Mouse (Mus musculus): ENCODE results near the gene Cbx5. TPM values are rescaled to one million over a fixed set of nuclear protein-coding genes. Genes with fewer than 3 reads are reported as not detected.

The Cbx5 gene
- total and polyA plus RNA-seq, 3 experiments = 94.9 to 171 (median 128) TPM

DNA sequence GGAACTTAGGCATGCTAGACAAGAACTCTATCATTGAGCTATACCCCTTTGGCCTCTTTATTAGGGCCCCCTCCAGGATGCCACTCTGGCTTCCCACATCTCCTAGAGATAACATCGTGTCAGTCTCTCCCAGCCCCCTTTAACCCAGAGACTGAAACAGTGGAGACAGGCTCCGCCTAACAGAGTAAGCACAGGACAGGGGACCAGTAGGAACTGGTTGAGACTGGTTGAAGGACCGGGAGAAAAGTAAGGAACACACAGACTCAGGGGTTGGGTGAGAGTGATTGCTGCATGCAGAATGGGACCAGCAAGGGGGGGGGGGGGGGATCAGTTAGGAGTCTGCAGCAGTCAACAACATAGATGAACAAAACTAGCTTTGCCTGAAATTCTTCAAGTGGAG is 95.4 kb downstream of the Cbx5 start:
- Histone ChIP-seq H3K4me3 (replicated peaks in 1 of 3; ENCODE audit: low read depth in 2 of 3, low read length in 2 of 3, poor library complexity in 1 of 3) (no peak overlapping the region), H3K4me2 (ENCODE audit: insufficient read depth, low read depth, poor library complexity, severe bottlenecking) (no peak overlapping the region), H3K9ac (ENCODE audit: insufficient read depth, low read depth) (no peak overlapping the region), H3K79me2 (replicated peaks; ENCODE audit: control insufficient read depth, extremely low read depth, insufficient read depth, poor library complexity, severe bottlenecking) (no peaks in the 10 kb centered on the region), H3K27ac (ENCODE audit: insufficient read depth, low read depth) (no peak overlapping the region), H3K27me3 (replicated peaks) (no peaks in the 10 kb centered on the region), H3K36me3 (replicated peaks in 1 of 2; ENCODE audit: control insufficient read depth in 1 of 2, insufficient read depth in 1 of 2, low read length in 1 of 2) (no peaks in the 10 kb centered on the region), H3K9me3 (replicated peaks; ENCODE audit: low read length) (no peaks in the 10 kb centered on the region), H3K4me1 (ENCODE audit: control insufficient read depth in 1 of 2, insufficient read depth in 2 of 2) (peaks cover 7 to 13% of the 10 kb centered on the region in 2 experiments)
- dilution Hi-C loops (cut with MboI; ENCODE audit: extremely low pct_ligation_motif_present, extremely low pct_unique_long_range_greater_than_20kb, low sequenced_read_pairs) (no loop called here), in situ Hi-C loops (cut with MboI; ENCODE audit: low pct_ligation_motif_present, low pct_unique_long_range_greater_than_20kb, low sequenced_read_pairs) (no loop called here)
- TF ChIP-seq MAX (IDR thresholded peaks at IDR 0.05; ENCODE audit: low read length) (no peak), NELFE (IDR thresholded peaks at IDR 0.05; ENCODE audit: low read depth, low read length) (no peak), ZKSCAN1 (IDR thresholded peaks at IDR 0.05; ENCODE audit: borderline replicate concordance, low read depth, low read length) (no peak), KAT2A (IDR thresholded peaks at IDR 0.05; ENCODE audit: insufficient replicate concordance, low read length) (no peak), SIN3A (IDR thresholded peaks at IDR 0.05; ENCODE audit: low read length) (no peak), RCOR1 (conservative IDR thresholded peaks at IDR 0.05; ENCODE audit: low read depth, low read length) (no peak), MYC (IDR thresholded peaks at IDR 0.05; ENCODE audit: low read depth, low read length) (no peak), JUND (conservative IDR thresholded peaks at IDR 0.05; ENCODE audit: low read depth, low read length) (no peak), ZMIZ1 (IDR thresholded peaks at IDR 0.05; ENCODE audit: low read depth, low read length) (no peak), POLR2A (IDR thresholded peaks at IDR 0.05; ENCODE audit: low read depth, low read length) (no peak), POLR2AphosphoS2 (IDR thresholded peaks at IDR 0.05; ENCODE audit: low read depth, low read length) (no peak), PAX5 (IDR thresholded peaks at IDR 0.05; ENCODE audit: low read length) (no peak), MXI1 (IDR thresholded peaks at IDR 0.05; ENCODE audit: low read depth, low read length) (no peak), ZC3H11A (IDR thresholded peaks at IDR 0.05; ENCODE audit: low read depth, low read length) (no peak), NRF1 (IDR thresholded peaks at IDR 0.05; ENCODE audit: low read depth, low read length) (no peak), MAFK (IDR thresholded peaks at IDR 0.05; ENCODE audit: insufficient replicate concordance, low read length) (no peak), ZNF384 (IDR thresholded peaks at IDR 0.05; ENCODE audit: low read depth, low read length) (no peak)
- no peak for DNase-seq (ENCODE audit: extremely low read depth)

Other genes starting within 250 kb of the Cbx5 start
- gene Hoxc8, start 249.2 kb downstream of the Cbx5 start, total RNA-seq (2012; rRNA removed) = not detected in 2 replicates
- gene Hoxc8, start 249.2 kb downstream of the Cbx5 start, total RNA-seq (2014; rRNA removed) = not detected in 2 replicates
- gene Hoxc8, start 249.2 kb downstream of the Cbx5 start, polyA plus RNA-seq (2012; ENCODE audit: insufficient read length, low read depth) = not detected in 2 replicates
- gene Hoxc6, start 241.6 kb downstream of the Cbx5 start, total RNA-seq (2012; rRNA removed) = 0.42 and 0.76 TPM in 2 replicates
- gene Hoxc6, start 241.6 kb downstream of the Cbx5 start, total RNA-seq (2014; rRNA removed) = 0.59 and 0.79 TPM in 2 replicates
- 2.9 and 4.5 TPM in 2 replicates for gene Hoxc6, start 241.6 kb downstream of the Cbx5 start, polyA plus RNA-seq (2012; ENCODE audit: insufficient read length, low read depth)
- gene Hoxc4, start 220.9 kb downstream of the Cbx5 start, total RNA-seq (2012; rRNA removed) = 5.7 and 7.8 TPM in 2 replicates
- 8.6 and 10.4 TPM in 2 replicates for gene Hoxc4, start 220.9 kb downstream of the Cbx5 start, total RNA-seq (2014; rRNA removed)
- 31.7 and 37.0 TPM in 2 replicates for gene Hoxc4, start 220.9 kb downstream of the Cbx5 start, polyA plus RNA-seq (2012; ENCODE audit: insufficient read length, low read depth)
- 7.3 and 7.8 TPM in 2 replicates for gene Smug1, start 72.7 kb downstream of the Cbx5 start, total RNA-seq (2012; rRNA removed)
- 9.5 and 9.8 TPM in 2 replicates for gene Smug1, start 72.7 kb downstream of the Cbx5 start, total RNA-seq (2014; rRNA removed)
- gene Smug1, start 72.7 kb downstream of the Cbx5 start, polyA plus RNA-seq (2012; ENCODE audit: insufficient read length, low read depth) = 6.1 and 7.3 TPM in 2 replicates
- gene Hnrnpa1, start 616 bp upstream of the Cbx5 start, total RNA-seq (2012; rRNA removed) = 635 and 691 TPM in 2 replicates
- 757 and 802 TPM in 2 replicates for gene Hnrnpa1, start 616 bp upstream of the Cbx5 start, total RNA-seq (2014; rRNA removed)
- 1,746 and 1,799 TPM in 2 replicates for gene Hnrnpa1, start 616 bp upstream of the Cbx5 start, polyA plus RNA-seq (2012; ENCODE audit: insufficient read length, low read depth)
- gene Nfe2, start 18.6 kb upstream of the Cbx5 start, total RNA-seq (2012; rRNA removed) = 0.13 TPM in 1 of 2 replicates, not detected in the other
- gene Nfe2, start 18.6 kb upstream of the Cbx5 start, total RNA-seq (2014; rRNA removed) = not detected in 2 replicates
- 0.14 and 0.33 TPM in 2 replicates for gene Nfe2, start 18.6 kb upstream of the Cbx5 start, polyA plus RNA-seq (2012; ENCODE audit: insufficient read length, low read depth)
- gene Copz1, start 32.9 kb upstream of the Cbx5 start, total RNA-seq (2012; rRNA removed) = 80.0 and 97.9 TPM in 2 replicates
- gene Copz1, start 32.9 kb upstream of the Cbx5 start, total RNA-seq (2014; rRNA removed) = 135 and 148 TPM in 2 replicates
- gene Copz1, start 32.9 kb upstream of the Cbx5 start, polyA plus RNA-seq (2012; ENCODE audit: insufficient read length, low read depth) = 263 and 271 TPM in 2 replicates
- 0.25 and 0.42 TPM in 2 replicates for gene Gpr84, start 70.8 kb upstream of the Cbx5 start, total RNA-seq (2012; rRNA removed)
- 0.26 and 0.66 TPM in 2 replicates for gene Gpr84, start 70.8 kb upstream of the Cbx5 start, total RNA-seq (2014; rRNA removed)
- gene Gpr84, start 70.8 kb upstream of the Cbx5 start, polyA plus RNA-seq (2012; ENCODE audit: insufficient read length, low read depth) = 0.79 and 1.4 TPM in 2 replicates
- 2.7 and 3.1 TPM in 2 replicates for gene Zfp385a, start 100.3 kb upstream of the Cbx5 start, total RNA-seq (2012; rRNA removed)
- 1.0 and 1.2 TPM in 2 replicates for gene Zfp385a, start 100.3 kb upstream of the Cbx5 start, total RNA-seq (2014; rRNA removed)
- gene Zfp385a, start 100.3 kb upstream of the Cbx5 start, polyA plus RNA-seq (2012; ENCODE audit: insufficient read length, low read depth) = 45.2 and 59.9 TPM in 2 replicates
- gene Itga5, start 126.9 kb upstream of the Cbx5 start, total RNA-seq (2012; rRNA removed) = 0.17 and 0.21 TPM in 2 replicates
- 0.07 and 0.28 TPM in 2 replicates for gene Itga5, start 126.9 kb upstream of the Cbx5 start, total RNA-seq (2014; rRNA removed)
- gene Itga5, start 126.9 kb upstream of the Cbx5 start, polyA plus RNA-seq (2012; ENCODE audit: insufficient read length, low read depth) = 1.6 and 1.8 TPM in 2 replicates
- gene Gtsf1, start 190.7 kb upstream of the Cbx5 start, total RNA-seq (2012; rRNA removed) = 0.21 TPM in 1 of 2 replicates, not detected in the other
- gene Gtsf1, start 190.7 kb upstream of the Cbx5 start, total RNA-seq (2014; rRNA removed) = not detected in 2 replicates
- not detected in 2 replicates for gene Gtsf1, start 190.7 kb upstream of the Cbx5 start, polyA plus RNA-seq (2012; ENCODE audit: insufficient read length, low read depth)
- gene Gtsf2, start 208.7 kb upstream of the Cbx5 start, total RNA-seq (2012; rRNA removed) = not detected in 2 replicates
- gene Gtsf2, start 208.7 kb upstream of the Cbx5 start, total RNA-seq (2014; rRNA removed) = not detected in 2 replicates
- gene Gtsf2, start 208.7 kb upstream of the Cbx5 start, polyA plus RNA-seq (2012; ENCODE audit: insufficient read length, low read depth) = not detected in 2 replicates
- 58.5 and 68.6 TPM in 2 replicates for gene Nckap1l, start 214.0 kb upstream of the Cbx5 start, total RNA-seq (2012; rRNA removed)
- 77.7 and 78.2 TPM in 2 replicates for gene Nckap1l, start 214.0 kb upstream of the Cbx5 start, total RNA-seq (2014; rRNA removed)
- 102 and 109 TPM in 2 replicates for gene Nckap1l, start 214.0 kb upstream of the Cbx5 start, polyA plus RNA-seq (2012; ENCODE audit: insufficient read length, low read depth)

Measured in CH12.LX (cell line).